Mouse (Mus musculus) B cell, adult (primary cell): ENCODE measurements around the gene Ap1g1. TPM values are rescaled to one million over a fixed set of nuclear protein-coding genes. Genes with fewer than 3 reads are reported as not detected.

Experiments
- total RNA-seq: library from RNA; stranded (reverse); gene quantifications from 4 replicates; pipeline ENCODE4 v1.2.4, GENCODE M21; 2023; ENCODE audit not compliant: inconsistent age

The Ap1g1 gene
- total RNA-seq = 75.9 to 91.7 TPM (median 85.0 TPM) in 4 replicates

GRCm38 (mm10) chr8:109778280-109778977 lies at the start of gene Ap1g1:
Ap1g1 (plus strand) TSS chr8:109778554.

GRCm38 (mm10) chr8:109737237-109738048 lies 40.9 kb upstream of the Ap1g1 start, which contains the start of gene Atxn1l:
Atxn1l (minus strand) TSS chr8:109737739.

DNA sequence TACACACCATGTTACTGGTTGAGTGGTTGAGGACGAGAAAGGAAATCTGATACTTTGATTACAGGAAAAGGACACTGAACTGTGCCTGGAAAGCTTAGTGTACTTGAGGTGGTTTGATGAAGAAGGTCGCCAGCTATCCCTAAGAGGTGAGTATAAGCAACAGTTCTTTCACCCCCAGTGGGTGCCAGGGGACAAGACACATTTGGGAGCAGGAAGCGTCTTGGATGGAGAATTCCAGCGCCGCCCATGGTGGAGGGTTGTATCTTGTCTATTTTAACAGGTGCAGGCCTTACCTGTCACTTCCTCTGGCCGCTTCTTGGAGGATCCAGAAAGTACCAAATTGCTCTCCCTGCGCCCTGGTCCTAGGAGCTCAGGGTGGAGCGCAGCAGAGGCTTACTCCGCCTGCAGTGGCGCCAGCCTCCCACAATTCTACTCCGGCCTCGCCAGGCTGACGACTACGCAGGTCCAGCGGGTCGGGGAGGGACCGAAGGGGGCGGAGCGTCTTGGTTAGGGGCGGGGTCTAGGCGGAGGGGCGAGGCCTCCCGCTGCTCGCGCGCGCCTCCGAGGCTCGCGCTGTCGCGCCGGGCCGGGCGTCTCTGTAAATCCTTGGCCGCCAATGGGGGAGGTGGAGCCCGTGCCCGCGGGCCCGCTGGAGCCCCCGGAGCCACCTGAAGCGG lies 89.8 kb downstream of the Ap1g1 start, which contains the start of gene Phlpp2:
Gene Phlpp2, plus strand, starts transcription at position 540 of the 677 bp plus-strand sequence.

Other genes starting within 250 kb of the Ap1g1 start
- gene Dhx38, start 212.7 kb upstream of the Ap1g1 start, total RNA-seq = 73.5 to 80.0 TPM (median 78.9 TPM) in 4 replicates
- 3.1 to 5.6 TPM (median 5.5 TPM) in 4 replicates for gene Txnl4b, start 212.7 kb upstream of the Ap1g1 start, total RNA-seq
- gene Hp, start 199.4 kb upstream of the Ap1g1 start, total RNA-seq = 0.90 TPM in 1 of 4 replicates, not detected in the others
- gene Dhodh, start 169.9 kb upstream of the Ap1g1 start, total RNA-seq = 19.4 to 26.3 TPM (median 20.9 TPM) in 4 replicates
- 0.97 to 1.7 TPM (median 1.3 TPM) in 4 replicates for gene Pkd1l3, start 164.0 kb upstream of the Ap1g1 start, total RNA-seq
- 112 to 116 TPM (median 114 TPM) in 4 replicates for gene Ist1, start 85.3 kb upstream of the Ap1g1 start, total RNA-seq
- gene Zfp821, start 73.0 kb upstream of the Ap1g1 start, total RNA-seq = 22.5 to 28.0 TPM (median 25.2 TPM) in 4 replicates
- 35.9 to 46.6 TPM (median 41.8 TPM) in 4 replicates for gene Atxn1l, start 40.8 kb upstream of the Ap1g1 start, total RNA-seq
- 15.0 to 21.4 TPM (median 19.2 TPM) in 4 replicates for gene Phlpp2, start 90.0 kb downstream of the Ap1g1 start, total RNA-seq
- gene Marveld3, start 183.6 kb downstream of the Ap1g1 start, total RNA-seq = not detected in 4 replicates
- gene Tat, start 211.9 kb downstream of the Ap1g1 start, total RNA-seq = not detected in 4 replicates